Mouse (Mus musculus) heart, postnatal 36 days (tissue): ENCODE measurements around the gene Mmrn2. TPM values are rescaled to one million over a fixed set of nuclear protein-coding genes. Genes with fewer than 3 reads are reported as not detected.
A peak's percentile ranks its signal among the peaks of the same experiment; 100 is the strongest.
"Not testable (repeated sequence)": the region's sequence is repeated elsewhere in the genome, so short reads cannot be mapped to it uniquely, and the experiment has no call there.

Source experiments
- DNase-seq, 2 experiments: peaks; one replicate each; pipeline ENCODE4 v3.0.0; 2021 to 2022
- intact Hi-C: fragments of 180-260 bp; cut with DNase I; formaldehyde crosslinking; loops from one replicate; pipeline ENCODE4 v1.15.1; 2025
- total RNA-seq, 2 experiments: library from RNA; stranded (reverse); gene quantifications; 2 replicates each; pipeline ENCODE4 v1.2.3; 2021

Mmrn2 gene
- total RNA-seq, 2 experiments from 2014 or later, result 33.7 to 44.0 TPM

DNA sequence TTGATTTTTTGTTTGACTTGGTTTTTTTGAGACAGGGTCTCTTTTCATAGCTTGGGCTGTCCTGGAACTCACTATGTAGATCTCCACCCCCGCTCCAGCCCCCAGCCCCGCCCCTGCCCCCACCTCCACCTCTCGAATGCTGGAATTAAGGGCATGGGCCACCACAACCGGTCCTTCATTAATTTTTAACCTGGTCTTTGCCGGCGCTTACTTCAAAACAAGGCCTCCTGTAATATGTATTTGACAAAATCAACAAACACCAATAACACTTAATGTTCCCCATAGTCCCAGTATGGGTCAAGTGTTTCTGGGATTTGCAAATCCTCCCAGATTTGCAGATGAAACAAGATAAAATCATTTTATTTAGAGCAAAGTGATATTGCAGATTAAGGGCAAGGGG is 15.0 kb upstream of the Mmrn2 start:
- no peak for DNase-seq
- intact Hi-C loops, result no loop called here

DNA sequence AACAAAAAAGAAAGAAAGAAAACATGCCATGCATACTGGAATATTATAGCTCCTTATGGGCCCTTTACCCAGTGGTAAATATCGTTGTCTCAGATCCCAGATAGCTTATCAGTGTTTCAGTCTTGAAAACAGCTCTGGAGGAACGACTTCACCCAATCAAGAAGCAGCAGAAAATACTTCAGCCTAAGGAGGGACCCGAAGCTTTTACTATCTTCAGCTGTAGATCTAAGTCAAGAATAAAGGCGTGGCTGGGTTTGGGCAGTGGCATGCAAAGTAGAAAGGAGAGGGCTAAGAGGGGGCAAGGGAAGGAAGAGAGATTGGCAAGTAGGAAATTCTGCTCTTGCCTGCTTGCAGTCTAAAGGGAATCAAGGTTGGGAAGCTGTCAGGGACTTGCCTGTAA is 13.1 kb upstream of the Mmrn2 start:
- intact Hi-C loops, result loop anchor here (2.0 kb wide), 2 partner anchors 51 to 281 kb away; partner anchors contain the start of genes Glud1 and Shld2
- DNase-seq, result no peak

DNA sequence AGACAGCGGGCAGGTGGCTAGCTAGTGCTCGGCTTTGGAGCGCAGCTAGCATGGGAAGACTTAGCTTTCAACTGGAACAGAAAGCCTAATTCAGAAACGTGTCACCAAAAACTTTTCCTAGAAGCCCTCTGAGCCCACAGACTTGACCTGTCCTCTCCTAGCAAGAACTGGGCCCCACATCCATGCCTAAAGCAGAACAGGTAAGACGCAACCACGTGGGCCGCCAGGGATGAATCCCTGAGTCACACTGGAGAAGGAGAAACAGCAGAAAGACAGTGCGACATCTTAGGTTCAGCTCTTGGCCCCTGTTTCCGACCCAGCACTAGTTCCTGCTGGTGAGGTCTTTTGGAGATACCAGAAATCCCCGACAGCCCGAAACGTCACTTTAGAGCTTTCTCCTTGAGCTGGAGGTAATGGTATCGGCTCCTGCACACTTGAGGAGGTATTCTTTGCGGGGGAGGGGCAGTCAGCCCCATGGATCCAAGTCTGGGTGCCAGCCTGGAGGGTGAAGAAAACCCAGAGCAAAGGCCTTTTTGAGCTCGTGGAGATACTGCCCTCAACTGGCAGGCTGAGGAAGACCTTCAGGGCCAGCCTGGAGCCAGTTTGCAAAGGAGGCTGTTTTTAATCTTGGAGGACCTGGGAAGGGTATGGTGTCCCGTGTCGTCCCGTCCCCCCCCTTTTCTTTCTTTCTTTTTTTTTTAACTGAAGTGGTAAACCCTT is 12.4 kb upstream of the Mmrn2 start:
- DNase-seq, result peak; percentile 71 to 76
- intact Hi-C loops, result loop anchor here (1.0 to 2.0 kb wide), 3 partner anchors 52 to 282 kb away; partner anchors contain the start of genes Glud1 and Shld2

DNA sequence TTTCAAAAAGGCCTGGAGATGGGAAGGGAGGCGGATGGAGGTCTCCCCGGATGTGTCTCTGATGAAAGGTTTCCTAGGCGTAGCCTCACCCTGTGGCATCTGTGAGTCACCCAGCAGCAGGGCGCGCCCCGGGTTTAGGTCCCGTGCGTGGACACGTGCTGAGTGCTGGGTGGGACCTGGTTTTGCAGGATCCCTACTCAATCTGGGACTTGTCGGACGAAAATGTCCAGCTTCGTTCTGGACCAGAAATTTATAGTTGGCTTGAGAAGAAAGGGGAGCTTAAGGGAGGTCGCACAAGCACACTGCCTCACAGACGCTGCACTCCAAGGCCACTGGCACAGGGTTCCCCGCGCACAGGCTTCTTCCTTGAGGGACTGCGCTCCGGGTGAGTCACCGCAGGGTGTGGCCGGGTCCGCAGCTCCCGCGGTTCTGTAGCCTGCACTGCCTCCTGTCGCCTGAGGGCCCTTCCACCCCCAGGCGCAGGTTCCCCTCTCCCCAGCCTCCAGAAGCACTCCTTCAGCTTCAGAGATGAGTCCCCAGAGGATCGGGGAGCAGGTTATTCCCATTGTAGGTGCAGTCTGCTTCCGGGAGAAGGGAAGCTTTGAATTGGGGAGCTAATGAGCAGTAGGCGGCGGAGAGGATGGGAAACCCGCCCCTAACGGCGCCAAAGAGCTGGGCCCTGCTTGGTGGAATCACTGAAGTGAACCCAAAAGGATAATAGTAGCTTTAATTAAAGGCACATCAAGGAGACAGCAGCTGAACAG is 11.6 kb upstream of the Mmrn2 start:
- intact Hi-C loops, result loop anchor here (1.0 to 2.0 kb wide), 3 partner anchors 53 to 283 kb away; partner anchors contain the start of genes Glud1 and Shld2
- peak; percentile 75 to 84 for DNase-seq

DNA sequence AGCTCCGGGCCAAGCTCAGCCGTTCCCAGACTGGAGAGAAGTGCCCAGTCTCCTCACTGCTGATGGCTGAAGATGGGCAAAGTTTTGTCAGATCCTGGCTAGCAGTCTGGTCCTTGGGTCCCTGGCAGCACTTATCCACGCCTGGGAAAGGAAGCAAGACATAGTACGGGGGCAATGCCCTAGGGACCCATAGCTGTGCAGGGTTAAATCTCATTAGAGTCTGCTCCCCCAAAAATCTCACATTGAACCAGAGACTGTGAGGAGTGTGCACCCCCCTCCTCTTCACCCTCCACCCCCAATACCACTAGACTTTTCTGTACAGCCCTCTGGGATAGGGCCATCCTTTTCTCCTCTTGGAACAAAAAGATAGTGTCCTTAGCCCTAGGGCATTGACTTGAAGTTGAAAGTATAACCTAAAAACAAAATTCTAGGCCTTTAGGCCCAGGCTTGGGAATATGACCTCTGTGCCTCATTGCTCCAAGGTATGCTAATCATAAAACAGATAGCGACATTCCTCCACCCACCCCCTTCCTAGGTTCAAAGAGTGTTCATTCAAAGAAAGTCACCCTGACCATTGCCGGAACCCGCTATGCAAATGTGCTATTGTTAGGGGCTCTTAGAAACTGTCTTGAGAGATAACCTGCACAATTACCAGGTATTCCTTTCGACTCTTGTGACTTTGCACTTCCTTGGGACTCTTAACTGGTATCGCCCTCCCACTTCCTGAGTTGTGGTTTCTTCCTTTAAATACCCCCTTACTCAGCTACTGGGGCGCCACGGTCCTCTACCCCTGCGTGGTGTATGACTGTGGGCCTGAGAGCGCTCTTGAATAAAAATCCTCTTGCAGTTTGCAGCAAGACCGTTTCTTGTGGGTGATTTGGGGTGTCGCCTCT is 10.8 kb upstream of the Mmrn2 start:
- intact Hi-C loops, DNase-seq: not testable (repeated sequence)

DNA sequence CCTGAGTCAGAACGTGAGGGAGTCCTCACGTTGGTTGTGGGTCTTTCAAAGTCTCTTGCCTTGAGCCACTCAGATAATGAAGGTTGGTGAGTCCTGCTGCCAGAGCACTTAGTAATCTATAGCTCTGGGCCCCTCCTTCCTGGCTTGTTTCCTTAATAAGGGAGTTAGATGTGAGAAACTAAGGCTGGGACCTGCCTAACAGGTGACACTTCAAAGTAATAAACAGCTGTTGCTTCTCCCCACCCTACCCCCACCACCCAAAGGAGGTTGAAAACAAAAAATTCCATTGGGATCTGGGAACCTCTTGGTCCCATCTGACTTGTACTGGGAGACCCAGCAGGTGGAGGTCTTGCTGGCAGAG is 10.1 kb upstream of the Mmrn2 start:
- intact Hi-C loops, result no loop called here
- no peak for DNase-seq

DNA sequence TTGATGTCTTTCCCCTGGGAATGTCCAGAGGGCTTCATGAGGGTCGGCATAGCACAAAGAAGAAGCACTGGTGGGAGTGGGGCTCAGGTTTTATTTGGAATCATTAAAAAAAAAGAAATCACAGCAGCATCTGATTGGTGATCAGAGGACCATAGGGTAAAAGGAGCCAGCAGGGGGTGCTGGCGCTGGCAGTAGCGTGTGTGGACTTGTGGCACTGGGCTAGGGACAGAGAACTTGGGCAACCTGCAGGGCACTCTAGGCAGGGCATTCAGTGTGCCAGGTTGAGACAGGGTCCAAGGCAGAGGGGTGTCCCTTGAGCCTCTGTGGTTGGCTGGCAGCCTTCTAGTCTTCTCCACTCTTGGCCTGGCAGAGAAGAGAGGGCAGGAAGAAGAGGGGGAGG is 5.1 kb upstream of the Mmrn2 start:
- DNase-seq, result no peak
- intact Hi-C loops, result loop anchor here (5.0 kb wide), 1 partner anchor 197 kb away; no protein-coding TSS in a partner anchor

DNA sequence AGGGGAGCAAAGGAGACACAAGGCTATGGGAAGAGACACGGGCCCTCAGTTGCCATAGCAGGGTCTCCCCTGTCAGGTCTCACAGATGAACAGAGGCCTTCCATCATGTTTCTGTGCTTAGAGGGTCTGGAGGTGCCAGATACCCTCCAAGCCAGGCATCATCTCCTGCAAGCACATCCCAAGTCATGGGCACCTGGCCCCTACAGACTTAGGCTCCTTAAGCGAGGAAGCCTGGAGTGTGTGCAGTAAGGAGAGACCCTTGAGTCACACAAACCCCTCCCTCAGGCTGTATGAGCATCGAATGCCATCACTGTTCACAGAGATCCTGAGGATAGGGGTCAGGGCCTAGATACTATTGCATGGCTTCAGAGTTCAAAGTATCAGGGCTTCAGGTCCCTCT is 4.3 kb upstream of the Mmrn2 start:
- intact Hi-C loops, result loop anchor here (5.0 kb wide), 1 partner anchor 196 kb away; no protein-coding TSS in a partner anchor
- no peak for DNase-seq

DNA sequence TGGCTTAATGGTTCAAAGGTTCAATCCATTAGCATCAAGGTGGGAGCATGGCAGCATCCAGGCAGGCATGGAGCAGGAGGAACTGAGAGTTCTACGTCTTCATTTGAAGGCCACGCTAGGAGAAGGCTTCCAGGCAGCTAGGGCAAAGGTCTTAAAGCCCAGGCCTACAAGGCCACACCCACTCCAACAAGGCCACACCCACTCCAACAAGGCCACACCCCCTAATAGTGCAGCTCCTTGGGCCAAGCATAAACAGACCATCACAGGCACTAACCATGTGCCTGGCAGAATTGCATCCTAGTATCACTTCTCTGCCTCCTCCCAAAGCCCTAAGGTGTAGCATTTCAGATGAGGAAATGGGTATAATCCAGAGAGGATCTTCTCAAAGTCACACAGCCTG is 3.5 kb upstream of the Mmrn2 start:
- intact Hi-C loops, result loop anchor here (1.0 to 5.0 kb wide), 3 partner anchors 30 to 196 kb away; no protein-coding TSS in a partner anchor
- no peak for DNase-seq

DNA sequence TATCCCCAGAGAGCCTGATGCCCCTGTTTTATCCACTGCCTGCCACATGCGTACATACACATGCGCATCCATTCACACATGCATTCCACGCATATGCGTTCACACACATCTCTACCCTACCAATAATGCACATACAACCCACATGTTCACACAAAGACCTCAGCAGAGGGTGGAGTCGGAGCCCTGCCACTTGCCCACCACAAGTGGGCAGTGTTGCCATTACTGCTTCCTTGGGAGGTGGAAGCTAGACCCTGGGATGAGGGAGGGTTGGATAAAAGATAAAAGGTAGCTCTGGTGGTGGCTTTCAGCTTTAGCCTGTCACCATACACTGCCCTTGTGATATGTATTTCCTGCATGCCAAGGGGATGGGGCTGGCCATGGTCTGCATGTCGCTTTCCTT is 2.6 kb upstream of the Mmrn2 start:
- intact Hi-C loops, result loop anchor here (1.0 to 5.0 kb wide), 3 partner anchors 29 to 195 kb away; no protein-coding TSS in a partner anchor
- DNase-seq, result peak; percentile 71 to 74

DNA sequence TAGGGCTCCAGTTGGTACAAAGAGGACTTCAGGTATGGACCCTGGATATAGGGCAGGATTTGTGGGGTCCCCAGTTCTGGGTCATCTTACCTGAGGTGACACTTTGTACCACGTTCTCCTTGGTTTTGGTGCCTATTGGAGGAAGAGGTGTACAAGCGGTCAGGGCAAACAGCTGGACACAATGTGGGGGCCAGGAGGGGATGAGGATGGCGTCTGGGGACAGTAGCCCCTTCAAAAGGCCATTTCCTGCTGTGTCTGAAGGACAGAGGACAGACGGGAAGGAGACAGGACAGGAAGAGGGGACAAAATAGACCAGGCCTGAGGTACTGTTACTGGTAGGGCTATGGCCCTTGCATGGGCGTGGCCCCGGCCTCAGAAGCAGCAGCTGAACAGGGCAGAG is 1.7 kb upstream of the Mmrn2 start:
- intact Hi-C loops, result loop anchor here (5.0 kb wide), 1 partner anchor 194 kb away; no protein-coding TSS in a partner anchor

DNA sequence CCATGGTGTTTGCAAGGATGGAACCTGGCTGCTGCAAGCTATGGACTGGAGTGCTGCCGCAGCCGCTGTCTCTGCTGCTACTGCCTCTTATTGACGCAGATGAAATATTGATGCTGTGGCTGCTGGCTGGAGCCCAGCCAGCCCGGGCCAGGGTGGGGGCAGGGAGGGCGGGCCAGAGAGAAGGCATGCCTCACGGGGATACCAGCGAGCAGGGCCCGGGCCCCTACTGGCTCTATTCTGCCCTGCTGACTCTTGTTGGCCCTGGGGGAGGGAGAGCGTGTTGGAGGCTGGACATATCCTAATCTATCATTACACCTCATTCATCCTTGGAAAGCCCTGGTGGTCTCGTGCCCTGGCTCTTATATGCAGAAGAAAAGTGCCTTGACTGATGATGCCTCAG is 688 bp upstream of the Mmrn2 start, which contains the start of gene Sncg:
Sncg (minus strand) TSS at position 213 of the 400 bp plus-strand sequence.
- no peak for DNase-seq
- intact Hi-C loops, result loop anchor here (5.0 kb wide), 1 partner anchor 193 kb away; no protein-coding TSS in a partner anchor

More for the DNA sequence above, 1.7 kb upstream of the Mmrn2 start:
- no peak for DNase-seq

DNA sequence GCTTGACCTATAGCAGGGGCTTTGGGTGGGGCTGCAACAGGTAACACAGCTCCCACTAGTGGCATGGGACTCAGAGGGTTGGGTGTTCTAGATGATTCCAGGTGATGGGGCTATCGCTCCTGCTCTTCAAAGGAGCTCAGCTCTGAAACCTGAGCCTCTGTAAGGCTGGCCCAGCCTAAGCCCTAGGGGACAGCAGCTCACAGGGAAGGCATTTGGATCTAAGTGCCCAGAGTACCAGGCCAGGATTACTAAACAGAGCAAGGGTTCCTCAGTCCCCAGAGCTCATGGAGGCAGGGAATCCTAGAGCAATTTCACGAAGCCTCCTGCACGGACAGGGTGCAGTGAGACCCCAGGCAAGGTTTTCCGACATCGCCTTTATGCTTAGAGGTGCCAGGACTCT is 676 bp downstream of the Mmrn2 start:
- DNase-seq, result no peak
- intact Hi-C loops, result no loop called here

DNA sequence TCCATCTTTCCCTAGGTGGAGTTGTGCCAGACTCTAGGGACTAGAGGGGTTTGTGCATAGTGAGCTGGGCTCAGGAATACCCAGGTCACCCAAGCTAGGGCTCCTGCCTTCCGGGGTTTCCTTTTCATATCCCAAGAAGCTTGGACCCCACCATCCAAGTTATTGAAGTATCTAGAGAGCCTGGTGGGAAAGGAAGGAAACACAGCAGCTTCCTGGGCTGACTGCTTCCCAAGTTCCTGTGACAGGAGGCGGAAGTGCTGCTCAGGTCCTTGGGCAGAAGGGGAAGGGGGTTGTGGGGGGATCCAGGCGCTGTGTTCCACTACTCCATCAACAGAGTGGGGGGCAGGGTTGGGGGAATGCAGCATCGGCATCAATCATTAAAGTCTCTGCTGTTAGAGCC is 1.9 kb downstream of the Mmrn2 start:
- intact Hi-C loops, result no loop called here
- no peak for DNase-seq

DNA sequence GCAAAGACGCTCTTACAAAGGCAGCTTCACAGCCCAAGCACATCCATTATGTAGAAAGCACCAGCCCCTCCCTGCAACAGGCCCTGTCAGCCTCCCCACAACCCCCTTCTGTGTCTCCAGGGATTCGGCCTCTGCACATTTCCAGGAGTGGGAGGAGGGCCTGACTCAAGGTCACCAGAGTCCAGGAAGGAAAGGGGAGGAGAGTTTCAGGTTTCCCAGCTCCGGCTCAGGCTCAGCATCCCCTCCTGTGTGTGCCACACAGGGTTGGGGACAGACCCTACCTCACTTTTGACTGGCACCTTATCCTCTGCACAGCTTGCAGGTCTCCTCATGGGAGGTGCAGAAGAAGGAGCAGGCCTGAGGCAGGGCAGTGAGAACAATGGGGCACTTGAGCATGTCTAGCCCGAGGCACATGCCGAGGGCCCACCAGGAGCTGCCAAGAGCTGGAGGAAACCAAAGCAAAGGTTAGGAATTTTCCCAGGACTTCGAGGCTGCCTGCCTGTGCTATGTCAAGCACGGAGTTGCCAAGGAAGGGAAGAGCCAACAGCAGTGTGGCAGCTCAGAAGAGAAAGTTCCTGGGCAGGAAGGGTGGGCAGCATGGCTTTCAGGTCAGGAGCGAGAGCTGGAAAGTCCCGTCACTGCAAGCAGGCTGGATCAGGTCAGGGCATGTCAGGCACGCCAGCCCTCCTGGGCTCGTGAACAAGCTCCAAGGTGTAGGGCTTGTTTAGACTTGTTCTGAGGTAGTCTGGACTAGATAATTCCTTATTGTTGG is 3.5 kb downstream of the Mmrn2 start:
- intact Hi-C loops, result no loop called here
- DNase-seq, result peak; percentile 50 to 69

DNA sequence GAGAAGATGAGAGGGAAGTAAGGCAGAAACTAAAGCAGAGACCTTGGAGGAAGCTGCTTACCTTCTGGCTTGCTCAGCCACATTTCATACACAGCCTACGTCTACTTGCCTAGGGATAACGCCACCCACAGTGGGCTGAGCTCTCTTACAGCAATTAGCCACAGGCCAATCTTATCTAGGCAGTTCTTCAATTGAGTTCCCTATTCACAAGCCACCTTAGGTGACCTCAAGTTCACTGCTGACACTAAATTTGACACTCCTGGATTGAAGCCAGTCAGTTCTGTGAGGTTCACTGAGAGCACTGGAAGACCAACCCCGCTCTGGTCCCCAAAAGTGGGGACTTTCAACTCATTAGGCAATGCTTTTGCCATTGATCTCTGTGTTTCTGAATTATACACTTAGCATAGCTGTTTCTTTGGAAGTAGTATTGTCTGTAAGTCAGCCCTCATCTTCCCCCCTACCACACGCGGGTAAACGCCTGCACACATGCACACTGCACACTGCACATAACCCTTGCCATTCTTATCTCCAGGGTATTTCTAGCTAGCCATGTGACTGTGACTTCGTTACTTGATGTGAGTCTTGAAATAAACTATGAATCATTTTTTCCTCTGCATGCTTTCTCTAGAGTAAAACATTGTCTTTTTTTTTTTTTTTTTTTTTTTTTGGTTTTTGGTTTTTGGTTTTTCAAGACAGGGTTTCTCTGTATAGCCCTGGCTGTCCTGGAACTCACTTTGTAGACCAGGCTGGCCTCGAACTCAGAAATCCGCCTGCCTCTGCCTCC is 7.8 kb downstream of the Mmrn2 start:
- intact Hi-C loops, result no loop called here
- DNase-seq, result no peak

DNA sequence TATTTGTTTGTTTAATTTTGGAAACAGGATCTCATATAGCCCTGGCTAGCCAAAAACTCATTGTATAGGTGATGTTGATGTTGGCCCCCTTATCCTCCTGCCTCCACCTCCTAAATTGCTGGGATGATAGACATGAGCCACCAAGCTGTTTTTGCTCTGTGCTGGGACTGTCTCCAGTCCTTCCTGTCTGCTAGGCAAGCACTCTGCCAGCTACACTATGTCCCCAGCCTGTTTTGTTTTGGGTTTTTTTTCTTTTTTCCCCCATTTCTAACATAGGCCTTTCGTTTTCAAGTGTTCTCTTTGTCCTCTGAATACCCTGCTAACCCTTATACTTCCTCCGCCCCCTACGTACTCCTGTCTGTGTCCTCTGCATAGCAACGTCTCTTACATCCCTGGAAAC is 18.0 kb downstream of the Mmrn2 start:
- intact Hi-C loops, result no loop called here

DNA sequence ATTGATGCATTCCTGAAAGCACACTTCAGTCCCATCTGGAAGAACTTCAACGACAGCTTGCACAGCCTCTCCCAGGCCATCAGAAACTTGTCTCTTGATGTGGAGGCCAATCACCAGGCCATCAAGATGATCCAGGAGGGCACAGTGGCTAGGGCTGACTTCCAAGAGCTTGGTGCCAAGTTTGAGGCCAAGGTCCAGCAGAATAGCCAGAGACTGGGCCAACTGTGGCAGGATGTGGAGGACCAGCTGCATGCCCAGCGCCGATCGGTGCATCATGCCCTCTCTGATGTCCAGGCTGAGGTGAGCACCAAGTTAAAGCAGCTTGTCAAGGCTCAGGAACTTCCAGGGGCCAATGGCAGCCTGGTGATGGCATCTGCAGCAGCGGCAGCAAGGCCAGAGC is 22.6 kb downstream of the Mmrn2 start:
- no peak for DNase-seq
- intact Hi-C loops, result no loop called here

More for the DNA sequence above, 18.0 kb downstream of the Mmrn2 start:
- no peak for DNase-seq

DNA sequence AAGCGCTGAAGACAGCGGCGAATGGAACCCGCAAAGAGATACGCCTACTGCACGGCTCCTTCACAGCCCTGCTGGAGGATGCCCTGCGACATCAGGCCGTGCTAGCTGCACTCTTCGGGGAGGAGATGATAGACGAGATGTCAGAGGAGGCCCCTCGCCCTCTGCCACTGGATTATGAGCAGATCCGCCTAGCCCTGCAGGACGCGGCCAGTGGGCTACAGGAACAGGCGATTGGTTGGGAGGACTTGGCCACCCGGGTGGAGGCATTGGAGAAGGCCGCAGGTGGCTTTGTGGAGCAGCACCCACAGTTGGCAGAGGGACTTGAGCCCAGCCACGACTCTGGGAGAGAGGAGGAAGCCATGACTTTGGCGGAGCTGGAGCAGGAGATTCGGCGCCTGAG is 23.6 kb downstream of the Mmrn2 start:
- intact Hi-C loops, result no loop called here
- no peak for DNase-seq
